Mouse (Mus musculus) lung, adult 2 months (tissue): Measurements from ENCODE around the gene Adad2.

Experiments used
- CTCF ChIP-seq: fragments of 200-500 bp; IDR thresholded peaks from 2 replicates; pipeline ENCODE4 v1.5.1; 2011; ENCODE audit warnings: mild to moderate bottlenecking, low read length, control low read depth; ENCODE audit not compliant: insufficient read depth
- POLR2A ChIP-seq: fragments of 200-500 bp; IDR thresholded peaks from 2 replicates; pipeline ENCODE4 v1.6.1; 2011; ENCODE audit warnings: low read depth, mild to moderate bottlenecking, control low read depth, low read length, borderline replicate concordance; ENCODE audit errors: extremely low read depth

- no peak for TF ChIP-seq POLR2A
- no peak for TF ChIP-seq CTCF
Measured at GRCm38 (mm10) chr8:119615096-119615495, 2.5 kb downstream of the Adad2 start.
